Mouse (Mus musculus): ENCODE data around the gene Sgpp2.

The Sgpp2 gene

DNA sequence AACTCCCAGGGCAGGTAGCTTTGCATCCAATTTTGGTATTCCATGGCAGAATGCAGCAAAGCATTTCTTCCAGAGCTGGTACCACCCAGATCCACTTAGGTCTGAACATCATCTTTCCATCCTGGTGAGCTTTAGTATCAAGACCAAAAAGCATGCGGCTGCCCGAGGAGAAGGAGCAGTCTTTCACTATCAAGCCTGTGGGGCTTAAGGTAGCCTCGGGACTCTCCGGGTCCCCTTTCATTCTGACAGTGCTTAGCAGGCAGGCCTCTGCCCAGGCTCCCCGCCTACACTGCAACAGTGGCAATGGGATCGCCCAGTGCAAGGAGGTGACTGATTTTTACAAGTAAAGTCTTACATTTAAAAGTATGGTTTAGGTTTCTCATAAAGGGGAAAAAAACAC lies 142.4 kb downstream of the Sgpp2 start:
- DNase-seq, result no peak

DNA sequence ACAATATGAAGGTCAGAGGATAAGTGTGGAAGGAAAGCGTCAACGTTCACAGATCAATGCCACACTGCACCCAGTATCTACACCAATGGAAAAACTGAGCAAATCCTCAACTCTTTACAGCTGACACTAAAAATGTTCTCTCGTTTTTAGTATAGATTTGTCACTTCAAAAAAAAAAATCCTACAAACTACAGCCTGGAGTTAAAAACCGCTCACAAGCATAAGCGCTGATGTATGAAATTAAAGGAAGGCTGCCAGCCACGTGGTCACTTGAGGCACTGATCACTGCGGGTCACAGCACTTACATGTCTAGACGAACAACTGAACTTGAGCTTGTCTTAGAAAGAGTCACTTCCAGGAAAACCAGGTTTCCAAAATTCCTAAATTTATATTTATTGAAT lies 143.7 kb downstream of the Sgpp2 start:
- no peak for DNase-seq

DNA sequence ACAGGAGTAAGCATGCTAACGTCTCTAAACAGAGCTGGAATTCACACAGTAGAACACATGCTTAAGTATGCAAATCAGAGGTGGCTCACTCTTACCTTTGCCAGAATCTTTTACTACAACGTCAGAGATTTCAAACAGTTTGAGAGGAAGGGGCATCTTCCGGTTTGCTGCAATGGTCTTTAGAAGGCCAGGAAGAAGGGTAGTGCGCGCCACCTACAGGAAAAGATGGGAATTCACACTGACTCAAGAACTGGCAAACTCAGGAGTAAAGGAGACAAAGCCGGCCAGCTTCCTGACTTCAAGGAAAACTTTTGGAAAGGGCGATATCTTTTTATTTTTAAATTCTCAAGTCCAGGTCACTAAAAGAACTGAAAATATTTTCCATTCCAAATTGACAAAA lies 144.5 kb downstream of the Sgpp2 start:
- peak; percentile 50 for DNase-seq

Data from lung, postnatal 36 days (tissue).